Mouse (Mus musculus): ENCODE measurements at regions not wholly inside any gene's neighbourhood (a gene's known extent, or its start where the extent isn't known, plus 50 kb on each side); places are given as distances from the start of the nearest gene placed in this dataset.

- TF ChIP-seq CTCF (IDR thresholded peaks at IDR 0.05) (no peak), EP300 (IDR thresholded peaks at IDR 0.05) (no peak)
Measured at GRCm38 (mm10) chr16:93333654-93334053, 270.2 kb downstream of the Setd4 start.

All from lung, postnatal 0 days (tissue).